Mouse (Mus musculus) urinary bladder, adult 2 months (tissue): Measurements from ENCODE around the gene Igf1r. TPM values are rescaled to one million over a fixed set of nuclear protein-coding genes. Genes with fewer than 3 reads are reported as not detected.

Source experiments
- DNase-seq: peaks from one replicate; pipeline ENCODE4 v3.0.0; 2022; ENCODE audit warnings: low spot score
- polyA plus RNA-seq: library from polyadenylated mRNA; depleted of rRNA; stranded (reverse); fragments of >200 nt; gene quantifications from 2 replicates; pipeline ENCODE4 v1.2.3, GENCODE M21; 2012

Igf1r gene
- polyA plus RNA-seq, 1 experiment: 20.1 TPM

DNA sequence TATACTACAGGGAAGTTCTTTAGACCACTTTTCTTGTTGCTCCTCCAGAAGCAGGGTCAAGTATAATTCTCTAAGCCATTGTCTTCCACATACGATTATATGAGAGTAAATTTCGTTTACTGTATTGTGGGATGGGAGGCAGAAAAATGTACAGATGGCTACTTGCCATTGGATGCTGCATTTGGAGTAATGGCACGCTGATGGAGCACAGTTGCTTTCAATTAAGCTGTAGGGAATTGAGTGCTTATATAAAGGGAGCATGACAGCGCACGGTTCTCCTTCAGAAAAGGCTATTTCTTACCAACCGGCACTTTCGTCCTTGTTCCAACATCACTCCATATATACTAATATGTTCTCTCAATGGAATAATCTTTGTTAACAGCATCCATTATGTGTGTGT lies 96.4 kb downstream of the Igf1r start:
- no peak for DNase-seq

DNA sequence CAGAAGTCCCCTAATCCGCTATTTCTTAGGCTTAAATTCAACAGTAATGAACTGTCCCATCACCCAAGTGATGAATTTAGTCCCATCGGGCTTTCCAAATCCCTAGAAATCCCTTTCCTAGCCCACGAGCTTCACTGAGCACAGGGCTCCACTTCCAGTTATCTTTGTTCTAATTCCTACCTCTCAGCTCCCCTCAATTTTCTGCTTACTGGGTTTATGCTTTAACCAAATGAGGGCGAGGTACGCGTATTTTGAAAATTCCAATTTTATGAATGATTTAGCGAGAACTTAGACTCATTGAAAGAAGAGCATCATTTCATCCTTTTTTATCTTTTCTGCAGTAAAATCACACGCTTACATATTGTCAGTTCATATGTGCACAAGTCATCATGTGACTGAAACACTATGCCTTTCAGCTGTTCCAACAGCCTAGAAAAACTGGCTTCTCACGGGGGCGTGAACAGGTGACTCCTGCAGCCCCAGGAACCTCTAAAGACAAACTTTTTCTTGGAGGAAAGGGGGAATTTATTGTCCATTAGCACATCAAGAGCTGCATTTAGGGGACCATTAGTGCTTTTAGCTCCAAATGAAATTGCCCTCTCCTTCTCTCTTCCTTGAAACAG lies 100.5 kb downstream of the Igf1r start:
- no peak for DNase-seq

DNA sequence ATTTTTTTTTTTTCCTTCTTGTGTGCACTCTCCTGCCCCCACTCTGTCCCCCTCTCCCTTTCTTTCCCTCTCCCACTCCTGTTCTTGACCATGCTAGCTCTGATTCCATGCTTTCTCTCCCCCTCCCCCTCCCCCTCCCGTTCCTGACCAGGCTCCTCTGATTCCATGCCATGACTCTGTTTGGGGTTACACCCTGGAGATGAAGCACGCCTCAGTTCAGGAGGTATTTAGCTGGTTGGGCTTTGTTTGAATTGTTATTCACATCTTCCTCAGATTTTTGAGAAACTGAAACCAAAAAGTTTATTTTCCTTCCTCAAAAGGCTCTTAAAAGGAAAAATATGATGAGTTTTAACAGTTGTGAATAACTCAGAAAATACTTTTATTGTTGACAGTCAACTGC lies 101.9 kb downstream of the Igf1r start:
- no peak for DNase-seq

DNA sequence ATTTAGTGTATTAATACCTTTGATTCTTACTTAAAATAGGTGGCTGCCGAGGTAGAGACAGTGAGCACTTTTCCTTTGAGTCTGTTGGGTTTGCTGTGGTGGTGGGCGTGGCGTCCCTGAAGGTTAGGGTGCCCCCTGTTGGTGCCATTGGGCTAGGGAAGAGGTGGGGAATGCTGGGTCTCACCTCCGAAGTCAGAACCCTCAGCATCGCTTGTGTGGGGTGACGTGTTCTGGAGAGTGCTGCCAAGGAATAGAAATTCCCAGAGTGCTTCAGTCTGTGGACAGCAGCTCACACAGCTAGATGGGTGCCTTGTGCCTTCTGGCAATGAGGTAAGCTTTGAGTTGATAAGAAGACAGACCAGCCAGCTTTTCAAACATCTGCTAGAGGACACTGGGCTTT lies 102.3 kb downstream of the Igf1r start:
- no peak for DNase-seq

DNA sequence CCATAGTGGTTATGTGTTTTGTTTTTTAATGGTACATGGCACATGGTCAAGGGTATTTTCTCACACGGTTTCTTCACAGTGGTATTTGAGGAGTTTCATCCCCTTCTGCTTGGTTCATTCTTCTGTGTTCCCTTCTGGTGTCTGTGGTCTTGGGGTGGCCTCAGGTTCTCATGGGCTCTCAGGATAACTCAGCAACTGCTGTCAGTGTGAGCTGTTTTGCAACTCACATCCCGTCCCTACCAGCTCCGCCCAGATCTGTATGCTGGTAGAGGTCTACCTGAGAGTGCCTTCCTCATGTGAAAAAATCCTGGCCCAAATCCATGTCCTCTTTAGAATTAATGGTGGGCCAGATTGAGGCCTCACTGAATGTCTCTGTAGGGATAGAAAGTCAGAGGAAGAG lies 104.4 kb downstream of the Igf1r start:
- DNase-seq: no peak

DNA sequence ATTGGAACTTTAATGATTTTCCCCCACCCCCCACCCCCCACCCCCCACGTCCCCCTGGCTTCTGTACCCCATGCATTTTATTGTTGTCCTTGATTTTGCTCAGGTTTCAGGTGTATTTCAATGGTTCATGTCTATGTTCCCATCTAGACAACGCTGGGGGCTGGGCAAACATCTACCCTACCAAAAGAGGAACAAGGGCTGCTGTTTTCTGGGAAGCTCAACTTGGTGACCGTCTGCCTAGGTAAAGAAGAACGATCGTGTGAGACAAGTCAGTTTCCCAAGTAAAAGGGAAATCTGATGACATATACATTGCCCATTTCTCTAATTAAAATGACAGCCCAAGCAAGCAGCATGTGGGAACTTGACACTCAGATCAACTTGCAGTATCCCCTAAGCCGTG lies 107.1 kb downstream of the Igf1r start:
- DNase-seq: no peak

DNA sequence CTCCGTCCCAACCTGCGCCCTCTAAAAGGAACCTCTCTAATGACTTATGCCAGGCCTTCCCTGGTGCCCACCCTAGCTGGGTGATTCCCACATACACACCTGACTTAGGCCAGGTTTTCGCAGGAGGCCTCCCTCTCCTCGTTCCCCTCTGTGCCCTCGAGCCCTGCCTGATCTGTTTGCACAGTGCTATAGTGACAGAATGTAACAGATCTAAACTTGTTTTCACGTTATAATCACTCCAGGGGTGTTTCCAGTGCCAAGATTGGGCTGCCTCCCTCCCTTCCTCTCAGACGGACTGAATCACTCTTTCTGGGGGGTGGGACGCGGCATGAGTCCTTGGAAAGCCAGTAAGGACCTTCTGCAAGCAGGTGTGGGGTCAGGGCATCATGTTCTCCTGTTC lies 108.8 kb downstream of the Igf1r start:
- DNase-seq: no peak

DNA sequence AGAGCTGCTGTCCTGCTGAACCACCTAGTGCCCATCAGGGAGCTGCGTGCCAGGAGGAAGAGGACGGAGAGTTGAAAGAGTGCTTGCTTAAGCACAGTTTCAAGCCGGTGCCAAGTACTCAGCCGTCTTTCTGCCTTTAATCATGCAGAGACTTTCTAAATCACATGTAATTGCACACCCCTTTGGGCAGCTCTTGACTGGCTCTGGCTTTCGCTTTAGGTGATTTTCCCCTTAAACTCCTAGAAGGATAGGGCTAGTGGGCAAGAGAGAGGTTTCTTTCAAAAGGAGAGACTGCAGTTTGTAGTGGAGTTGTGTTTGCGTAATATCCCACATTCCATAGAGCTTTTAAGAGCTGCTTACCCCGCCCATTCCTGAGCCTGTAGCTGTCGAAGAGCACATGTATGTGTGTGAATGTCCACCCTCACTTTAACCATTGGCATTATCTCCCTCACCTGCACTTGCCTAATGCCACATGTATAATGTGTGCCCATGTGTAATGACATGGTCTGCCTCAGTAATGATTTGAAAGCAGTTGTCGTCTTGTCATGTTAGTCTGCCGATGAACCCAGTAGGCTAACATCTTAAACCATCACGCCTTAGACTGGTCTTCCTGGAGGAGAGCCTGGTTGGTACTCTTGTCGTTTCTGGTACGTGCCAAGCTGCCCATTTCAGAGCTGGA lies 109.7 kb downstream of the Igf1r start:
- DNase-seq: no peak

DNA sequence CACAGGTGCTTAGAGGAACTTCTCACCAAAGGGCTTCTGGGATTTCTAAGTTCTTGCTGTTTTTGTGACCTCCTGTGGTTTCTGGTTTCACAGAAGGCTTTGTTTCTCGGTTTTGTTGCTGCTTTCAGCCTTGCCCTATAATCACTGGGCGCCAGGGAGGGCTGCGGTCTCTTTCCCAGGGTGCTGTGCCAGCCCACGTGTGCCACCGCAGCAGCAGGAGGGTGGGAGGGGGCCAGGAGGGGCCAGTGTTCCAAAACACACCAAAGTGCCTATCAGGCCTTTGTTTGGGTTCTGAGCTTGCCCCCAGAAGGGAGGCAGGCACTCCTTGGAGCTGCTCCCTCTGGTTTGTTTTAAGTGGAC lies 110.2 kb downstream of the Igf1r start:
- DNase-seq: no peak

DNA sequence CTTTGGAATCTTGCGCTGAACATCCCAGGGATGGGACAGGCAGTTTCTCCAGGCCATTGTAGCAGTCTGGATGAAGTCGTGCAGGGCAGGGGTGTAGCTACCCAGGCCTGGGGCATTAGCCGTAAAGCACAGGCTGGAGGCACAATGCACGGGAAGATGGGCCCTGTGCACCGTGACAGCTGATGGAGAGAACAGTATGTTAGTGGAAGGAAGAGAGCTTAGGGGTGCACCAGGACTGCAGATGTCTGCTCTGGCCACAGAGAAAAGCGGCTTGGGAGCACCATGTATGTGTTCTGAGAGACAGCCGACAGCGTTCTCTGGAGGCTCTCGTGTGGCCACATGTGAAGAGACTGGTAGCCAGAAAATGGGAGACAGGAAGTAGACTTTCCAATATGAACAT lies 111.1 kb downstream of the Igf1r start:
- no peak for DNase-seq

DNA sequence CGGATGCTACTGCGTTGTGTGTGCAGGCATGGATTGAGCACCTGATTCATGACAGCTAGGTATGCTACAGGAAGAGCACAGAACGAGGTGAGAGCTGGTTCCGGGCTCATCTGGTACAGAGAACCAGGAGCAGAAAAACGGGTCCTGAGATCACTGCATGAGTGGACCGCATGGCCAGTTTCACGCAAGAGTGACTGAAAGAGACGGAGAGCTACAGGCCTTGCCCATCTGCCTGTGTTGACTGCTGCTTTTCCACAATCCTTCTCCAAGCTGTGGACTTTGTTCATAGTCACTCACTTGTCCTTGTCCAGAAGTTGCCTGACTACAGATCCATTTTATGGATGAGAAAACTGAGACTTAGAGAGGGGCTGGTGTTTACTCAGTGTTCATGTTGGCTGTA lies 111.5 kb downstream of the Igf1r start:
- DNase-seq: no peak

DNA sequence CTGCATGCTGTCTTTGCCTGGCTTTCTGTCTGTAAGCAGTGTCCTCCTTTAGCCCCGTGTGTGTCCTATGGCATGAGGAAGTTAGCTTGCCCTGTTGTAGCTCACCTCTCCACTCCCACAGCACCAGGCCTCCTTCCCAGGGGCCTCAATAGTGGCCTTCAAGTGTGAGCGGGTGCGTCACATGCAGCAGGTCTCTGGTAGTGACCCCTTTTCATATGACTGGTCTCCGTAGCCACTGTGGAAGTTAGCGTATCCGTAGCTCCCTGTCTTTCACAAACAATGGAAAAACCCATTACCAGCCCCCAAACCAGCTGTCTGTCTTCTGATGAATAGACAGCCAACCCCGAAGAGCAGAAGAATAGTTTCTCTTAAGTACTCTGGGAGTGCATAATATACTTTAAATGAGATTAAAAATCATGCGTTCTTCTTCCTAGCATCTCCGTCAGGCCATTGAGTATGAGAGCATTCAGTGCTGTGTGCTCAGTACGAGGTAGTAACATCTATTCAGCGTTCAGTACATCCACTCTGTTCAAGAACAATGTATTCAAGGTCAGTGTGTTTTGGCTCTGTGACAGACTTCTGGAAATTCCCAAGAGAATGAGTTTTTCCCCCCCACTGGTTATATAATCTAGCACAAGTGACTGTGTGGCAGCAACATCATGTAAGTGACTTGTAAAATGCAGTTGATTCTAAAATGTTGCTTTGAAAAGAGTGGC lies 112.2 kb downstream of the Igf1r start:
- no peak for DNase-seq

DNA sequence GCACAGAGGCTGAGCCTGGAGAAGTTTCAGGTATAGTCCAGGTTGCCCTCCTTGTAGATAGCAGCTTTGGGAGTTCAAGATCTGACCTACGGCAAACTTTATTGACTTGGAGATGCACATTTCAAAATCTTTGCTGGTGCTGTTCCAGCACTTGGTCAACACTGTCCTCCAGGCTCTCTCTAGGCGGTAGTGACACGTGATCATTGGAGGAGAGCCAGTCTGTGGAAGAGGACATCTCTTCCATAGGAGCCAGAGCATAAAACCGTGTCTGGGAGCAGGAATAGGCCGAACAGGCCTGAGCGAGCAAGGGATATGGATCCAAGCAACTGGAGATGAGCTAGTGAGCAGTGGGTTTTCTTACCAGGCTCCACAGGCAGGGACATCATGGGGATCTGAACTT lies 113.3 kb downstream of the Igf1r start:
- no peak for DNase-seq

DNA sequence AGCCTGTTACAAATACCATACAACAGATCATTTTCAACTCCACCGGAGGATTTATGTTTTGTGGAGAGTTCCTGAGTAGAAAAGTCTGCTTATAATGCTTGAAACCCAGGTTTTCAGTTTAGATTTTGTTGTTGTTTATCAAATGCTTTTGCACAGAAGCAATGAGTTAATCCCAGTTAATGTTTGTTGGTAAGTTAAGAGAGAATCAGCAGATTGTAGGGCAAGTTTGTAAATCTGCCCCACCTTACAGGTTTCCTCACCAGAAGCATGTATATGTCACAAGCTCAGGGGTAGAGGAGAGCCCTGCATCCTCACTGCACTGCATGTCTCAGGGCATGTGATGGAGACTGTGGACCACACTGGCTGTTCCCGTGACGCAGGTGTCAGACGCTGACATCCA lies 114.7 kb downstream of the Igf1r start:
- no peak for DNase-seq

DNA sequence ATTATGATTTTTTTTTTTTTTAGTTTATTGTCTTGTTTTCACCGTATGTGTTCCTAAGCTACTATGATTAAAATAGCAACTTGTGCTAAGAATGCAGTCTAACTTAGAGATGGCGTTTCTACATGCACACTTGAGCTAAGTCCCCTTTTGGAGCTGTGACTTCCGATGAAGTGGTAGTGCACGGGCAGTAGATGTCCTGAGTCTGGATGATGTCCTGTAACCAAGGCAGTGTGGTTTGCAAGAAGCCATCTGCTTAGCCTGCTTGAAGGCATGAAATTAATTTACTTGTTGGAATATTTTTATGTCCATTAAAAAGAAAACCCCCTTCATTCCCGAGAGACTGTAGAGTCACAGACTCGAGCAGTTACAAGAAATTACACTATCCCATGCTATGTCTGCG lies 116.7 kb downstream of the Igf1r start:
- DNase-seq: no peak

DNA sequence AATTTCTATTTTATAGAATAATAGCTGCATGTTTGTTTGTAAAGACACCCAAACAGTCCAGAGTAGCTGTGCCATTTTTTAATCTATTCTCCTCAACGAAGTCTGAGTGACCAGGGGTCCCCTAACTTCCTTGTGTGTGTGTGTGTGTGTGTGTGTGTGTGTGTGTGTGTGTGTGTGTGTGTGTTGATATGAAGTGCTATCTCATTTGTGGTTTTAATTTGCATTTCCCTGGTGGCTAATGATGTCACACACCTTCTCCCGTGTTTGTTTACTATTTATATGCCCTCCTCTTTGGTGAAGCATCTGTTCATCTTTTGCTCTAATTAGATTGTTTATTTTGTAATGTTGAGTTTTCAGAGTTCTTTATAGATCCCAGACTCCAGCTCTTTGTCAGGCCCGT lies 117.4 kb downstream of the Igf1r start:
- no peak for DNase-seq

DNA sequence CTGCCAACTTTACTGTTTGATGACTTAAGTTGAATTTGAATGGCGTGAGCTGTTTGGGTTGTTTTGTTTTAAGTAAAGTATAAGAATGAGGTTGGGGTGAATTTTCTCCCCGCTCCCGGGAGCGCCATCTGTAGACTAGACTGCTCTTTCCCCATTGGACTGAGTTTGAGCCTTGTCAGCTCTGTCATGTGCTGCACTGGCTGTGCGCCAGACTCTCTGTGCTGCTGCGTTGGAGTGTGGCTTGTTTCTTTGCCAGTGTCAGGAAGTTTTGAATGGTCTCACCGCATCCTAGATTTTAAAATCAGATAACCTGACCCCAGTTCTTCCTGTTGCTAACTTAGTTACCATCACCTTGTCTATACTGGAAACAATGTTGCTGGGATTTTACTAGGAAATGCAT lies 118.0 kb downstream of the Igf1r start:
- DNase-seq: no peak

DNA sequence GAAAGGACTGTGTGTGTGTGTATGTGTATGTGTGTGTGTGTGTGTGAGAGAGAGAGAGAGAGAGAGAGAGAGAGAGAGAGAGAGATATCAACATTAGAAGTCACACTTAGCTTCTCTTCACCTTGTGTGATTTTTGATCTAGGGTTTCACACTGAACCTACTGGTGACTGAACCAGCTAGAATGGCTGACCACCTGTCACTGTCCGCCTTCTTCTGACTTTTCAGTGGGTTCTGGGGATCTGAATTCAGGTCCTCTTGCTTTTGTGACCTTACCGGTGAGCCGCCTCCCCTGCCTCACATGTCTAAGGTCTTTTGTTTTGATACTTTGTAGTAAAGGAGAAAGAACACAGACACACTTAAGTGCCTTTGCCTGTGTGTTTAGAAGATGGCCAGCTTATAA lies 118.4 kb downstream of the Igf1r start:
- no peak for DNase-seq

DNA sequence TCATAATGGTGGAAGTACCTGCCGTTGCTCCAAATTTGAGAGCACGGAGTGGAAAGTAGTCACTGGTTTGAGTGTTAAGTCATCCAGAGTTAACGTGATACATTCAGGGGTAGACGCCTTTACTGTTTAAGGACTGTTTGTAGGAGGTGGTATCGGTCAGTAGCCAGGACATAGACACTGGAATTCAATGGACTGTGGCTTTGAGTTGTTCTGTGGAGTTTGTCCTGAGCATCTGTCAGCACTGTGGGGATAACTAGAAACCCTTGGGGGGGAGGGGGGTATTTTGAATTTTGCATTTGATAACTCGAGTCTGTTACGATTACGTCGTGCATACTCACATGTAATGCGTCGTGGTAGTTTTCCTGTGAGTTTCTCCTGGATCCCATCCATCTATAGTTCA lies 119.1 kb downstream of the Igf1r start:
- DNase-seq: no peak

DNA sequence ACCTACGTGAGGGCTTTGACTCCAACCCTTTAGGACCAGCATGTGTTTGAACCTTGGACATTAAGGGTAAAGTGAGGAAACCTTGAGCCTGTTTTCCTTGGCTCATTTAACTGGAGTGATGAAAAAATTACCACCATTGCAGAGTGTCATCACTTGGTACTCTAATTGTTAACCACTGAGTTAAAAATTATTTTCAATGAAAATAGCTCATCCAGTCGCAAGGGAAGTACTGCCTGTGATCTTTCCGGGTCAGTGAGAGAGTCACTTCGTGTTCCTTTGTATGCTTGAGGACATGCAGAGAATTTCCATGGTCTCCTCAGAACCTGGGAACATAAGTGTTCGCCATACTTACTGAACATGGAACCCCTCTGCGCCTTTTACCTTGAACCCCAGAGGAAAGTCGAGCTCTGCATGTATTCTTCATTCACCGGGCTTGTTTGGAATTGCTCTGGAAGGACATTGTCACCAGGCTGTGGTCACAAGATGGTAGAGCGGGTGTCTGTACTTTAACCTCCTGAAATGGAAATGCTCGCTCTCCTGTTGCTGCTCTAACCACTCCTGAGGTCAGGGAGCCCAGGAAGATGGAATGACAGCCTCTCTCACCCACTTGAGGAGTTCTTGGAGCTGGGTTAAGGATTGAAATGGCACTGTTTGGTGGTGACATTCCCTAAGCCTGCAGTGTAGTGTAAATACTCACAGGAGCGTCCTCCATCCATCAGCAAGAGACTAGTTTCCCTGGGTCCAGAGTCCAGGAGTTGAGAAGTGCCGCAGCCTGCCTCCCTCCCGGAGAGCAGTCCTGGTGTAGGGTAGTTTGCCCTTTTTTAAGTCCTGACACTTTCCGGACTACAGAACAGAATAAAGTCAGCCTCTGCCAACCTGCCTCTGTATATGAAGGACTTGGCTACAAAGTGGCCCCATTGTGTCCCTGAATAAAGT lies 120.2 kb downstream of the Igf1r start:
- no peak for DNase-seq

DNA sequence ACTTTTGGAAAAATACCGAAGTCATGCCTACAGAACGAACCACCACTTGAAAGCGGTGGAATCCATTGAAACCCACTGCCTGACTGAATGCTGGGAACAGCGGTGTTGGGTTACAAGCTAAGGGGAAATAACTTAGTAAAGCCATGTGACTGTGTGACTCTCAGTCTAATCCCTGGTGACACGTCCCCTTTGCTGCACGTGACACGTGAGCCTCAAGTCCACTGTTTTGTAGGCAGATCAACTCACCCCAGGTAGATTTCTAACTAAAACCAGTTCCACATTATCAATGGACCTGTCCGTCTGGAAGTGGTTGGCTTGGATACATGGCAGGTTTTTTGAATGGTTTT lies 120.8 kb downstream of the Igf1r start:
- DNase-seq: no peak

DNA sequence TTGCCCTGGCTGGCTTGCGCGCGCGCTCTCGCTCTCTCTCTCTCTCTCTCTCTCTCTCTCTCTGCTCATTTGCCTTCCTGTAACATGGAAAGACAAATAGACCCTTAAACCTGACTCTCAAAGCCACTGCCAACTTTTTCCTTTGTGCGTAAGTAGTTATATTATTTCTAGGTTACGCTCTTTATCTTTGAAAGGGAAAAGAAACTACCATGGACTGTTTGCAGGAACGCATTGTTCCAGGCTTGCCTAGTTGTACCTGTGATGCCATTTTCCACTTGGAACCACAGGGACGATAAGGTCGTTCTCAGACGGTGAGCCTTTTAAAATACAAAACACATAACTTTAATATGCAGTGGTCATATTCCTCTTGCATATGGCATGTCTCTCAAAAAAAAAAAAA lies 122.1 kb downstream of the Igf1r start:
- no peak for DNase-seq

DNA sequence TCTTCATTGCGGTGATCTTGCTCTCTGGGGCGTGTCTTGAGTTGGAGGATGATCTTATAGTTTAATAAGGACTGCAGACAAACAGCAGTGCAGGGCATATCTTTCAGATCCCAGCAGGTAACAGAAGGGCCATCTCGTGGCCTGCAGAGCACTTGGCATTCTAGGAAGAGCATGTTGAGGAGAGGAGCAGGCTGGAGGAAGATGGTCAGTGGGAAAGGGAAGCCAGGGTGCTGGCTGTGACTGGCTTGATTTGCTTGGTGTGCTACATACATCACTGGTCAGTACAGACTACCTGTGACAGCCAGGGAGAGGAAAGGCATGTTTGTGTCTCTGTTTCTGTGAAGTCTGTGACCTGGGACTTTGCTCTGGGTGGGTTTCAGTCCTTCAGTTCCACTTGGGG lies 122.8 kb downstream of the Igf1r start:
- DNase-seq: no peak
